Mouse (Mus musculus) left cerebral cortex, postnatal 25 days (tissue): ENCODE measurements at regions not wholly inside any gene's neighbourhood (a gene's known extent, or its start where the extent isn't known, plus 50 kb on each side); places are given as distances from the start of the nearest gene placed in this dataset.

Source experiments
- DNase-seq, 2 experiments: peaks; one replicate each; pipeline ENCODE4 v3.0.0; 2022; ENCODE audit warnings: low spot score in 2 of 2, mixed read lengths in 1 of 2
- intact Hi-C: fragments of 180-260 bp; cut with DNase I; formaldehyde crosslinking; loops from one replicate; pipeline ENCODE4 v1.15.1; 2025

DNA sequence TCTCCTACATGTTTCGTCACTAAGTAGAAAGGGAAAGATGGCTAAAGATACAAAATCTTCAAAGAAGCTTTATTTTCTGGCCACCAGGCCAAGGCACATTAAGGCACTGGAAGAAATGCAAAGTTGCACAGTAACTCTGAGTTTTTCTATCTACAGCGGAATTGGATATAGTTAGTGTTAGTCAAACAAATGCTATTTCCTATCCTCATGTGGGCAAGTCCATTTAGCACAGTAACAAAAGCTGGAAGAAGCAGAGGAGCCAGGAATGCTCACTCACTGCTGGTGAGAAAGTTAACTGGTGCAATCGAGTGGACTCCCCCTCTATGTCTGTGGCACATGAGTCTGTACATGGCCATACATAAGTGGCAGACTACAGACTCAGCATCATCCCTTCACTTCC, 300.9 kb downstream of the Arl4a start:
- peak in 1 of 2 experiments; percentile 59 for DNase-seq
- intact Hi-C loops: loop anchor here (2.0 to 5.0 kb wide), 2 partner anchors 235 to 300 kb away; no protein-coding TSS in a partner anchor

- intact Hi-C loops: loop anchor here (2.0 to 5.0 kb wide), 2 partner anchors 236 to 300 kb away; no protein-coding TSS in a partner anchor
- DNase-seq: peak; percentile 14 to 74
Measured at GRCm38 (mm10) chr12:39736097-39736920, 301.5 kb downstream of the Arl4a start.

DNA sequence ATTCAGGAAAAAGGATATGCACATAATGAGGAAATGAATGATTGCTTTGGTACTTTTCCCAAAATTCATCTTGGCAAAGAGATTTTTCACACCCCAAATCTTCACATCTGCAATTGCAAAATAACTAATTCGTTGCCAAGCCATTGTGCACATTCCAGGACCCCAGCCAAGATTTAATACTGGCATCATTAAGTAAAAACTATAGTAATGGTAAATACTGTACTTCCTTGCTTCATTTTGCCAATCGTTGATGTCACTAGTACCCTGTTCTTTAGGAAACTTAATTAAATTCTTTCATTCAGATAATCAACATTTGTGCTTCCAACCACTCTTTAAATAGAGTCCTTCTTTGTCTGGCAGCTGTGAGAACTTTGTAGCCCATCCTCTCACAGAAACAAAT, 303.6 kb downstream of the Arl4a start:
- DNase-seq: no peak
- intact Hi-C loops: loop anchor here (5.0 kb wide), 1 partner anchor 67 kb away; no protein-coding TSS in a partner anchor

DNA sequence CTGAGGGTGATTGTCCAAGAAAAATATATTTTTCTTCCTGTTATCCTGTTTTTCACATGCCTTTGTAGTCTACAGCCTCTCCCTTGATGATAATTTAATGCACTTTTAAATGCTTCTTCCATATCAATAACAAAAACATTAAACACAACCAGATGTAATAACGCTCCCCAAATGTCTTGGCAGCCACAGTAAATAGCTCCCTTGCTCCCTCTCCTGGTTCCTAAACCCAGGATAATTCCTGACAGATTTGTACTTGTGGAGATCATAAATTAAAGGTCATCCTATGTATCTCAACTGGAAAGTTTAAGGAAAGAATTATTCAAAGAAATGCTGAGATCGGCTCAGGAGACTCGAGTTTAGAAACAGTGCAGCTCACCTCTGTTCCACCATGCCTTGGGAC, 306.6 kb downstream of the Arl4a start:
- no peak for DNase-seq
- intact Hi-C loops: loop anchor here (5.0 kb wide), 1 partner anchor 64 kb away; no protein-coding TSS in a partner anchor

GRCm38 (mm10) chr12:39729255-39729654, 308.6 kb downstream of the Arl4a start:
- no peak for DNase-seq
- intact Hi-C loops: no loop called here

- intact Hi-C loops: no loop called here
- peak in 1 of 2 experiments; percentile 60 for DNase-seq
Measured at GRCm38 (mm10) chr12:39724172-39724571, 313.7 kb downstream of the Arl4a start.

- intact Hi-C loops: no loop called here
- no peak for DNase-seq
Measured at GRCm38 (mm10) chr12:39715120-39715519, 322.7 kb downstream of the Arl4a start.

DNA sequence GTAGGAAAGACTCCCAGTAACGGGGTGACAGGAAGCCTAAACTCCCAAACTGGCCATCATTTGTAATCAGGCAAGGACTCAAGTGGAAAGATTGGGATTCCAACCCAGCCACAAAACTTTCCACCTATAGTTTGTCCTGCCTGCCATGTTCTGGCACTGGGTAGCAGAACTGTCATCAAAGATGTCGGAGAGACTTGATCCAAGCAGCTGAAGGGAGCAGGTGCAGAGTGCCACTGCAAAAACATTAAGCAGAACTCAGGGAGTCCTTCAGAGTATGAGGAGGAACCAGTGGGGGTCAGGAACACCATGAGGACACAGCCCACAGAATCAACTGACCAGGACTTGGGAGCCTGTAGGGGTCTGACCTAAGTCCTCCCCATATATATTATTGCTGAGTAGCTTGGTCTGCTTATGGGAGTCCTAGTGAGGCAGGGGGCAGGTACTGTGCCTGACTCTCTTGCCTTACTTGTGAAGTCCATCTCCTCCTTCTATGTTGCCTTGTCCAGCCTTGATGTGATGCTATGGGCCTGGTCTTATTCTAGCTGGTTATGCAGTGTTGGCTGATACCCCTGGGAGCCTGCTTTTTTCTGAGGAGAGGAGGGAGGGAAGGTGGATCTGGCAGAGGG, 323.5 kb downstream of the Arl4a start:
- DNase-seq: no peak

DNA sequence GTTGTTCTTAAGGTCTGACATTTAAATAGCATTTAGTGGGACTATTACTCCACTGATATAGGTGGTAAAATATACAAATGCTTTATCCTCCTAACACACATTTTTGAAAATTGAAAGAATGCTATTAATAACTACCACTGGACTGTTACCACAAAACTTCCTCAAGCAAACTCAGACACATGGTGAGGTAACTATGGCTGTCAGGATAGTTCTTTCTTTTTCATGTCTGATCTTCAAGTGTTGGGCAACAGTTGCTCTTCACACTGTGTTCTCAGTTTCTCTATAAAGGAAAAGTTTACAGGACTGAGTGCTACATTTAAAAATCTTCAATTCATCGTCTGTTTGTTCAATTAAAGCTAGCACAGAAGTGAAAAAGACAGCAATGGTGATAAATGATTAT, 326.0 kb downstream of the Arl4a start:
- intact Hi-C loops: no loop called here
- DNase-seq: no peak

More for the DNA sequence above, 323.5 kb downstream of the Arl4a start:
- intact Hi-C loops: no loop called here

DNA sequence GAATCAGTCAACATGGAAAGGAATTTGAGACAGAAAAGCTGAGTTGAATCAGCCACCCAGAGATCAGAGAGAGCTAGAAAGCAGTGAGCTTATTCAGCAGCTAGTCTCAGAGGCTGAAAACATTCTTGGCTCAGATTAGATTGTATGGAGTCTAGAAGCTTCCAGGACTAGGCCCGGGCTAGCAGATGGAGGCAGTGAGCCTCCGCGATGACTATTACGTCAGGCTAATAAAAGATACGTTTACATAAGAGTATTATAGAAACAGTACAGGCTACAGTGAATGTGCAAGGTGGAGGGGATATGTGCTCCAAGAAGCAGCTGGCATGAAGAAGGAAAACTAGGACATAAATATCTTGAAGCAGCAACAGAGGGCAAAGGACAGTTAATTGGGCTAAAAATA, 328.0 kb downstream of the Arl4a start:
- peak; percentile 11 to 34 for DNase-seq
- intact Hi-C loops: no loop called here

DNA sequence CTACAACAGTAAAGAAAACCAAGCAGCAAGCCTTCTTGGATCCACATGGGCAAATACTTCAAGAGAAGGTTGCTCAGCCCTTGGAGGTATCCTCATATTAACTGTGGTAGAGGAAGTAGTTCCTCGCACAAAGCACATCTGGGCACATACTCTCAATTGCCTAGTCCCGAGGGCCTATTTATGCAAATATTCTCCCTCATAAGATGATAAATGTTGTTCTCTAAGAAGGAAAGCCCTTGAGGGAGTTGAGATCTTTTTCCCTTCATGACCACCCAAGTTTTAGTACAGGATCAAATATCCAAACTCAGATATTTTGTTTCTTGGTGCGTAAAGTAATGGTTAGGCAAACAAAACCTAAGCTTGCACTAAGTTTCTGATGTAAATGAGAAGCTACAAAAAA, 340.6 kb downstream of the Arl4a start:
- intact Hi-C loops: no loop called here
- no peak for DNase-seq

GRCm38 (mm10) chr12:39695322-39695721, 342.5 kb downstream of the Arl4a start:
- intact Hi-C loops: no loop called here
- no peak for DNase-seq

- intact Hi-C loops: no loop called here
- no peak for DNase-seq
Measured at GRCm38 (mm10) chr12:39692043-39692442, 345.8 kb downstream of the Arl4a start.

GRCm38 (mm10) chr12:39685399-39685798, 352.4 kb downstream of the Arl4a start:
- DNase-seq: peak in 1 of 2 experiments; percentile 4
- intact Hi-C loops: no loop called here

- intact Hi-C loops: no loop called here
- no peak for DNase-seq
Measured at GRCm38 (mm10) chr12:39682121-39682520, 355.7 kb downstream of the Arl4a start.

GRCm38 (mm10) chr12:39675608-39676007, 362.2 kb downstream of the Arl4a start:
- DNase-seq: no peak
- intact Hi-C loops: no loop called here

DNA sequence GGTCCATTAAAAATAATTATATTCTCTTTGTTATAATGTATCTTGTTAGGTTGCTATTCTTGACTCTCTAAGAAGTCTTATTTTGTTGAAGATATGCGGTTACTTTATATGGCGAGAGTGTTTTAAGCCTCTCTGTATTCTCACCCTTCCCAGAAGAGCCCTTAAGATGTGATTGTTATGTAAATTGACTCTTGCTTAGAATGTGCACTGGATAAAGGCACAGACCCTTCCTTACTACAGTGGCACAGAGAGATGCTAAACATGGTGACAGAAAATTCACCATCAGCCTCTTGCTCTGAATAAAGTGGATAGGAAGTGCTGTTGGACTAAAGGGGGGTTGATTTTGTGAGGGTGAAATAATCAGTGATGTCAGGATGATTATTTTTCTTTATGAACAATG, 370.1 kb downstream of the Arl4a start:
- no peak for DNase-seq
- intact Hi-C loops: loop anchor here (5.0 to 10.0 kb wide), 2 partner anchors 65 to 497 kb away; no protein-coding TSS in a partner anchor

GRCm38 (mm10) chr12:39665448-39665847, 372.4 kb downstream of the Arl4a start:
- intact Hi-C loops: loop anchor here (1.0 to 10.0 kb wide), 3 partner anchors 67 to 499 kb away; partner anchors contain the start of gene Arl4a
- DNase-seq: peak; percentile 42 to 63

DNA sequence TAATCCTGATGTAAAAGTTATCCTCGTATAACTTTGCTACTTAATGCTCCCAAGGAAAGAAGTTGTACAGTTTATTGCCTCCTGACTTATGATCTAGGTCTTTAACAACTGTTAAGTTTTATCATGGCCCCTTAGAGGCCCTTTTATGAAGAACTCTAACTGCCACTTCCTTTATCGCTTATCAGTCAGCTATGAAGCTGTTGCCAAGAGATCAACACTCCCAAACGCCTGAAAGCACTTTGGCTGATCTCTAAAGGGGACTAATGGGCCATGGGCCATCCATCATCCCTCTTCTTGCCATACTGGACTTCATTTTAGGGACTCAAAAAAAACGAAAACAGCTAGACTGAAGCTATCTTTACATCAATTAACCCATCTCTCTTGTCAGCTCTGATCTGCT, 377.4 kb downstream of the Arl4a start:
- intact Hi-C loops: loop anchor here (5.0 to 10.0 kb wide), 2 partner anchors 148 to 504 kb away; no protein-coding TSS in a partner anchor
- DNase-seq: no peak

DNA sequence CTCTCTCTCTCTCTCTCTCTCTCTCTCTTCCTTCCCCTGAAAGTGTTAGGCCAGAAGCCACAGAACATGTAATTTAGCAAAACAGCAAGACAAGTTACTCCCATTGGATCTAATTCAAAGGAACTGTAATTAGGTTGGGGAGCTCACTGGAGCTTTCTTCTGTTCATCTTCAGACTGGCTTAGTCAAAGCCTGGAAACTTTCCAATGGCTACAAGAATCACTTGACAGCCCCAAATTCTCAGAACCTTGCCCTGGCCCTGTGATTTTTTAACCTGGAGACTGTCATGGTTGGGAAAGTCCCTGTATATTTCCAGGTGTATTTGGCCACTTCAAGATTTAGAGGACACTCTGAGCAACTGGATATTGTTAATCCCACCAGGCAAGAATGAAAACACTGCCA, 381.2 kb downstream of the Arl4a start:
- no peak for DNase-seq
- intact Hi-C loops: no loop called here

- DNase-seq: no peak
Measured at GRCm38 (mm10) chr12:39648952-39649351, 388.9 kb downstream of the Arl4a start.

More at GRCm38 (mm10) chr12:39648952-39649351, 388.9 kb downstream of the Arl4a start:
- intact Hi-C loops: no loop called here
